Mouse (Mus musculus): ENCODE results near the gene Bsn.

Bsn gene

GRCm38 (mm10) chr9:108052885-108053664 is 137.1 kb downstream of the Bsn start, which contains the start of gene Amigo3:
TSS of gene Amigo3 (plus strand) at chr9:108053159.
- peak; percentile 96 for DNase-seq

DNA sequence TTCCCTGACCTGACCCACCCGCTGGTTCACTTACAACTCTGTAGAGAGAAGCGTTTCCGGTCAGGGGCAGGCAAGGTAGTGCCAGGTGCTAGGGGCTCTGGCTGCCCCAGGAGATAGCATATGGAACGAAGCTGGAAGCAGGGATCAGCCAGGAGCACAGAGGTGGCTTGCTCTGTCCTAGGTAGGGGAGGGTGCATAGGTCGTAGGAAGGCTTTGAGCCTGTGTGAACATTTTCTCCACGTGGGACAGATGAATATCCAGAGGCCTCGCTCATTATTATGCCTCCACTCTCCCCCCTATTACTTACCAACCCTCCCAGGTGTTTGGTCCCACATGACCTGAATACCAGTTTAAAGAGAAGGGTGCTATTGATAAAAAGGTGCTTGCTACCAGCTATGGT is 137.8 kb downstream of the Bsn start:
- no peak for DNase-seq

- DNase-seq: no peak
These were observed 138.3 kb downstream of the Bsn start for GRCm38 (mm10) chr9:108051931-108052220.

- no peak for DNase-seq
These were observed 138.8 kb downstream of the Bsn start for GRCm38 (mm10) chr9:108051184-108051930.

DNA sequence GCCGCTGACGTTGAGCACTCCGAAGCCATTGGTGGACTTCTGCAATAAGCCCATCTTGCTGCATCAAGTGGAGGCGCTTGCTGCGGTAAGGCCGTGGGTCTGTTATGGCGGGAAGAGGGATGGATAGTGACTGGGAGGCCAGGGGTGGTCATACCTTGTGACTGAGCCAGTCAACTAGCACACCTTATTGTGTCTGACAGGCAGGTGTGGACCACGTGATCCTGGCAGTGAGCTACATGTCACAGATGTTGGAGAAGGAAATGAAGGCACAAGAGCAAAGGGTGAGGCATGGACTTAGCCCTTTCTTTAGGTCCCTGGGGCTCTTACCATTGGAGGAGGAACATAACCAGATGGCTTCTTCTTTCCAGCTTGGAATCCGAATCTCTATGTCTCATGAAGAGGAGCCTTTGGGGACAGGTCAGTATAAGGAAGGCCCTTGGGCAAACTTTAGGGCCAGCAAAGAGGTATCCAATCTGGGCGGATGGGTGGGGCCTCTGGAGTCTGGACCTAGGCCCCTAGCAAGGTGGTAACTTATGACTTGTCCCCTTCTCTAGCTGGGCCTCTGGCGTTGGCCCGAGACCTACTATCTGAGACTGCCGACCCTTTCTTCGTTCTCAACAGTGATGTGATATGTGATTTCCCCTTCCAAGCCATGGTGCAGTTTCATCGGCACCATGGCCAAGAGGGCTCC is 140.5 kb downstream of the Bsn start:
- DNase-seq: no peak

GRCm38 (mm10) chr9:108049016-108049455 is 141.1 kb downstream of the Bsn start, which contains the start of gene Gmppb:
TSS of gene Gmppb (plus strand) at chr9:108049242.
- DNase-seq: peak; percentile 93

DNA sequence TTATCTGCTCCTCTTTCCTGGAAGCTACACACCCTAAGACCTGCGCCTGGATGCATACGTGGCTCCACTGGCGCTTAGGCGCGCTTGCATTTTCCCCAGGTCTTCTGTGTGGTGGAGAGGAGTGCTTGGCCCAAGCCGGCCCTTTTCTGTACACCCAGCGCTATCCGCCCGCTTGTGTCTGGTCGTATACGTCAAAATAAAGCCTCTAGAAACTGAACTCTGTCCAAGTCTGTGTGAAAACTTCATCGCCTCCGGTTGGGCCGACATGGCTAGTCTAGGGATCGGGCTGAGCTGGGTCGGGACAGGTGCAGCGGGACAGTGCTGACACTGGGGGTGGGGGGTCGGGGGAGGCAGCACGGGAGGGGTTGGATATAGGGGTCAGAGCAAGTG is 141.6 kb downstream of the Bsn start:
- DNase-seq: no peak

DNA sequence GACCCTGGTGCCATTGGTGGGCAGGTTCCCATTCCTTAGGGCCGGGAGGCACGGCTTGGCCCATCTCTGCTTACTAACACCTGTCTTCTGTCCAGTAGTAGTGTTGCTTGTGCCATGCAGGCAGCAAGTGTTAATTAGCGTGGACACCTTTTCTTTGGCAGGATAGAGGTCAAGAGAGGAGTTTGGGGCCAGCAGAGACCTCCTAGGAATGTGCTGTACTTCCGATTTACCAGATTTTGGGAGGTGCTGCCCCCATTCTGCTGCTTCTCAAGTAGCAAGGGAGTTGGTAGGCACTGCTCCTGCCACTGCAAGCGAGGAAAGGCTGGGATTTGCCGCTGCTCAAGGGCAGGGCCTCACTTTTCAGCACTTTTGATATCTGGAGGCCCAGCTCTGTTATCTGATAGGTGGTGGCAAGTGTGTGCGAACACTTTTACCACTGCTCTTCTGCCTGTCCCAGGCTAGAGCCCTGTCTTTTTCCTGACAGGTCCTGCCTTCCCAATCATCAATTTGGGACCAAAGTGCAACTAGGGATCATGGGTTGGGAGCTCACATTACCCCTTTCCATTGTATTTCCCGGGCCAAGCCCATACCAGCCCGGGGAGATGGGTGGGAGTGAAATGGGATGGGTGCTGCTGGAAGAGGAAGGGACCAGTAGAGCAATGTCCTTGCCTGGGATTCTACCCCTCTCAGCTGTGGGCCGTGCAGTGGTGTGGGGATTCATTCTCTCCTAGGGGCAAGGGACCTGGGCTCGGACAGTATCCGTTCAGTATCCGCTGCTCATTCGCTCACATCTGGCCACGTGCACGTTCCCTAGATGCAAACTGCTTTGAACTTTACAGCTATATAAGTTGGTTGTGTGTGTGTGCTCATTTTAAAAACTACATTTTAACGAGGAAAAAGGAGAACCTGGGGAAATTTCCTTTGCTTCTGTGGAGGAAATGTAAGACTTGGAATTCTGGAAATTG is 142.3 kb downstream of the Bsn start:
- no peak for DNase-seq

DNA sequence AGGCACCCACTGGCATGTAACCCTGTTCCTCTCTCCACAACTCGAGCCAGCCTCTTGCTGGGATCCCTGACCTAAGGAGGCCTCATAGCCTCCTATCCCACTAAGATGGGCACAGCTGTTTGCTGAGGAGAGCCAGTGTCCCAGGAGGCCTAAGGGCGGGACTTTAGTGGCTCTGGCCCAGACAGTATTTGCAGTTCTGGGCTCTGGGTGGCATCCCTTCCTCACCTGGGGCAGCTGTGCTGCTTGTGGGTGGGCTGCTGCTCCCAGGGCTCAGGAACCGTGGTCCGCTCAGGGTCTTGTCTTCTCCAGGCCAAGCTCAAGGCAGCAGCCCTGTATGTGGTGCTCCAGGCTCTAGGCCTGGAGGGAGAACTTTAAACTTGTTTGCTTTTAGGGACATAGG is 143.6 kb downstream of the Bsn start:
- no peak for DNase-seq

Measured in thymus, postnatal 14 days (tissue).